Mouse (Mus musculus): ENCODE data around the gene Cyp8b1.

DNA sequence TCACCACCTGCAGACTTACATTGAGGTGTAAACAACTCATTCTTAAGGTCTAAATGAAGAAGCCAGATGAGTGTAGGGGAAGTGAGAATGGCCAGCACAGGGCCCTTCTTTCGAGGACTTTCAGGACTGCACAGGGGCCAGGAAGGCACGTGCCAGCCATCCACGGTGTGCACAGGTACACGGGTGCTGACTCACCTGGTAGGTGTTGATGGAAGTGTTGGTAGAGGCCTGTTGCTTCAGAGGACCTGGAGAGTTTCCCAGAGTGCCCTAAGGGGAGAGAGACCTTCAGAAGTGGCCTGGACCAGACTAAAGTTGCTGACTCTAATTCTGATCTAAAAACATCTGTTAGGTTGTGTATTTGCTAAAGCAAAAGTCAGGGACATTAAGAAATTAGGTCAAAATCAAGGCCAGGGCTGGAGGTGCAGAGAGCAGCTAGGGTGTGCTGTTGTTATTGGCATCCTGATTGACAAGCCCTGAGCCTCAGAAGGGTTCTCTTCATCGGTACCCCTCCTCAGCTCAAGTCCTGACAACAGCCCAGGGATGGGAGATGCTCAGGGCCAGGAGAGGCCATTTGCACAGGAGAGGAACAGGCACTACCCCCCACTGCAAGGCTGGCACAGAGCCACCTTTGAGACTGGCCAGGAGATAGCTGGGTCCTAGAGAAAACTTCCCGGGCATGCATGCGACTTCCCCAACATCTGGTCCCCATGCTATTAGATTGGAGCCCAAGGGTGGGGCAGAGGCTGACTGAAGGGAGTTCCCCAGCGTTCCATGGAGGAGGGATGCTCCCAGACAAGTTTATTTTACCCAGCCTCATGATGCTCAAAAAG is 12.4 kb downstream of the Cyp8b1 start:
- TF ChIP-seq CTCF (conservative IDR thresholded peaks at IDR 0.05; ENCODE audit: low read length) (no peak), NANOG (IDR thresholded peaks at IDR 0.05; ENCODE audit: borderline replicate concordance, low read length) (no peak), POU5F1 (IDR thresholded peaks at IDR 0.05; ENCODE audit: borderline replicate concordance, low read length) (no peak)

All from E14TG2a.4 (cell line).